Mouse (Mus musculus) forebrain, embryonic 15.5 days (tissue): ENCODE results near the gene Cyb561a3. TPM values are rescaled to one million over a fixed set of nuclear protein-coding genes. Genes with fewer than 3 reads are reported as not detected.
"Not testable (repeated sequence)": the region's sequence is repeated elsewhere in the genome, so short reads cannot be mapped to it uniquely, and the experiment has no call there.

Experiments
- ATAC-seq: fragments of 200-750 bp; cut with Nextera tagmentation; replicated peaks from 2 replicates; pipeline ENCODE4 v1.8.0; 2017; ENCODE audit warnings: mild to moderate bottlenecking, moderate TSS enrichment, moderate library complexity
- H3K27ac ChIP-seq: fragments of 300-500 bp; sonication (generic); replicated peaks from 2 replicates; pipeline ENCODE4 v1.5.1; 2015; ENCODE audit warnings: mild to moderate bottlenecking, inconsistent platforms
- H3K27me3 ChIP-seq: fragments of 300-500 bp; sonication (generic); 2 replicates; pipeline ENCODE4 v1.6.1; 2015; ENCODE audit warnings: inconsistent platforms
- H3K36me3 ChIP-seq: fragments of 300-500 bp; sonication (generic); 2 replicates; pipeline ENCODE4 v1.6.1; 2015; ENCODE audit warnings: mild to moderate bottlenecking, inconsistent platforms
- H3K4me1 ChIP-seq: fragments of 300-500 bp; sonication (generic); 2 replicates; pipeline ENCODE4 v1.6.1; 2015; ENCODE audit warnings: inconsistent platforms
- H3K4me2 ChIP-seq: fragments of 300-500 bp; sonication (generic); replicated peaks from 2 replicates; pipeline ENCODE4 v1.6.1; 2015; ENCODE audit warnings: mild to moderate bottlenecking, inconsistent platforms
- H3K4me3 ChIP-seq: fragments of 300-500 bp; sonication (generic); 2 replicates; pipeline ENCODE4 v1.5.1; 2015; ENCODE audit warnings: mild to moderate bottlenecking, inconsistent platforms
- H3K9ac ChIP-seq: fragments of 300-500 bp; sonication (generic); replicated peaks from 2 replicates; pipeline ENCODE4 v1.6.1; 2015; ENCODE audit warnings: mild to moderate bottlenecking, inconsistent platforms
- H3K9me3 ChIP-seq: fragments of 300-500 bp; sonication (generic); 2 replicates; pipeline ENCODE4 v1.6.1; 2016; ENCODE audit warnings: inconsistent platforms
- WGBS: fragments of 180-500 bp; shearing (Covaris S2); methylation state at CpG from one replicate; pipeline ENCODE4 v1.1.7; 2015; ENCODE audit warnings: mixed read lengths; 5-methylcytosine and 5-hydroxymethylcytosine counted together
- polyA plus RNA-seq: library from polyadenylated mRNA; unstranded; fragments of >200 nt; fragmentation: Nextera tagmentation; extraction: Ambion mirVana; gene quantifications from 2 replicates; pipeline ENCODE4 v1.2.1, GENCODE M21; 2015

The Cyb561a3 gene
- polyA plus RNA-seq = 18.8 and 21.3 TPM in 2 replicates

DNA sequence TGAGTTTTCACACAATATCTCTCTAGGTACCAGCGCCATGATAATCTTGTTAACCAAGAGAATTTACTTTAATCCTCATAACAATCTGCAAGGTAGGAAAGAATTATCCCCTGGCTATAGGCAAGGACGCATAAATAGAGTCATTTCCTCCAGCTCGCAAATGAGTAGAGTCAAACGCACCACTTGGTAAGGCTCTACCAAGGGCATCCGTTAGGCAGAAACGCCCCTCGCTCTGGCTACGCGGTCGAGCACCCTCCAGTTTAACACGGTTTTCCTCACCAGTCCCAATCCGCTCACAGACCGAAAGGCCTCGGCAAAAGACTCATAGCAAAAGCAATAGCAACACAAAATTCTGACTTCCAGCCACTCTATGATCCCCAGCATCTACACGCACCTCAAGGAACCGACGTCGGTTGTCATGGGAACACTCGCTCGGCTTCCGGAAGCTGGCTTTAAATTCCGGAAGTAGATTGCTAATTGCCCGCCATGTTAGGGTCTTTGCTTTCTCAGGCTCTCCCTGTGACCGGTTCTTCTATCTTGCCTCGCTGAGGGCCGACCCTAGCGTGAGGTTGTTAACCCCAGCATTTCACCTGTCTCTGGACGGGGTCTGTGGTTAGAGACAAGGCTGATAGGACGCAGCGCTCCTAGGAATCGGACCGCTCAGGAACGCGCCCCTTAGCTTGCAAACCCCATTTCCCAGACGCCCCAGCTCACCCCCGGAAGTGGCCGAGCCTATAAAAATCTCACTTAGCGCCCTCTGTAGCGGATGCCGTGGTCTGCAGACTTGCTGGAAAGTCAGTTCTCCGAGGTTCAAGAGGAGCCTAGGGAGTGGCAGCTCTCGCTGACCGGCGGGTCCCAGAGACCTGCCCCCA is at the start of gene Cyb561a3, which contains the start of gene Tmem138:
Cyb561a3 (plus strand) TSS at position 483 of the 872 bp plus-strand sequence.
Tmem138 (minus strand) TSS at position 673 of the 872 bp plus-strand sequence.
- peaks cover 28% of the 10 kb centered on the region for H3K36me3 ChIP-seq
- H3K27ac ChIP-seq = peak within 1 kb of the TSS; percentile 95
- peak within 1 kb of the TSS; percentile 69 for H3K4me3 ChIP-seq
- no peaks in the 10 kb centered on the region for H3K27me3 ChIP-seq
- WGBS = under 1% methylated on average over 44 of the region's 44 CpGs
- H3K4me1 ChIP-seq = peaks cover 24% of the 10 kb centered on the region
- peak; percentile 97 for ATAC-seq
- H3K4me2 ChIP-seq = peak within 1 kb of the TSS; percentile 83
- no peaks in the 10 kb centered on the region for H3K9me3 ChIP-seq
- H3K9ac ChIP-seq = peak within 1 kb of the TSS; percentile 77

DNA sequence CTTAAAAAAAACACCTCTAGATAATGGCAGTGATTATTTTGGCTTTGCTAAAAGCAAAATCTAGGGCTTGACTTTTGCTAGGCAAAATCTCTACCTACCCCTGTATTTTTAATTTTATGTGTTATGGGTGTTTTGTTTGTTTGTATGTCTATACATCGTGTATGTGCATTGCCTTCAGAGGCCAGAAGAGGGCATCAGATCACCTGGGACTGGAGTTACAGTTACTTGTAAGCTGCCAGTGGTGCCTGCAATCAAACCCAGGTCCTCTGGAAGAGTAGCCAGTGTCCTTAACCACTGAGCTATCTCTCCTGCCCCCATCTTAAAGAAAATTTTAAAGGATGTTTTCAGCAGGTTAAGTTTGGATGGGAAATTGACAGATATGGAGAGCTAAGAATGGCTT is 46.9 kb upstream of the Cyb561a3 start:
- Histone ChIP-seq H3K9me3 (no peaks in the 10 kb centered on the region), H3K4me2 (no peak overlapping the region), H3K9ac (no peak overlapping the region), H3K36me3 (peaks cover 52% of the 10 kb centered on the region), H3K27ac (no peak overlapping the region), H3K27me3 (no peaks in the 10 kb centered on the region), H3K4me3 (no peak overlapping the region), H3K4me1 (peaks cover 23% of the 10 kb centered on the region)
- no peak for ATAC-seq
- 93% methylated on average over 1 of the region's 1 CpGs for WGBS

DNA sequence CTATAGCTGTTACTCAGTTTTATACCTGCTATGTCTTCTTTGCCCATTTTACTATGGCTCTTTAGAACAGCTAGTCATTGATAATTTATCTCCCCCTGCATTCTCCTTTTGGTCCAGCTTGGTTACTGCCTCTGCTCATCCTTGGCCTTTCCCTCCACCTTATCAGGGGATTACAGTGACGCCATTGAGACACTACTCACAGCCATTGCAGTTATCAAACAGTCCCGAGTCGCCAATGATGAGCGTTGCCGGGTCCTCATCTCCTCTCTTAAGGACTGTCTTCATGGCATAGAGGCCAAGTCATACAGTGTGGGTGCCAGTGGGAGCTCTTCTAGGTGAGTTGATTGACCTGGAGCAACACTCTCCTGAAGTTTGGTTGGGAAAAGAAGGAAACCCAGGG is 37.5 kb upstream of the Cyb561a3 start:
- ATAC-seq = no peak
- Histone ChIP-seq H3K9ac (no peak overlapping the region), H3K4me3 (no peak overlapping the region), H3K4me2 (no peak overlapping the region), H3K27me3 (no peaks in the 10 kb centered on the region), H3K4me1 (no peaks in the 10 kb centered on the region), H3K9me3 (no peaks in the 10 kb centered on the region), H3K27ac (no peak overlapping the region), H3K36me3 (peaks cover 87% of the 10 kb centered on the region)
- 96% methylated on average over 5 of the region's 5 CpGs for WGBS

DNA sequence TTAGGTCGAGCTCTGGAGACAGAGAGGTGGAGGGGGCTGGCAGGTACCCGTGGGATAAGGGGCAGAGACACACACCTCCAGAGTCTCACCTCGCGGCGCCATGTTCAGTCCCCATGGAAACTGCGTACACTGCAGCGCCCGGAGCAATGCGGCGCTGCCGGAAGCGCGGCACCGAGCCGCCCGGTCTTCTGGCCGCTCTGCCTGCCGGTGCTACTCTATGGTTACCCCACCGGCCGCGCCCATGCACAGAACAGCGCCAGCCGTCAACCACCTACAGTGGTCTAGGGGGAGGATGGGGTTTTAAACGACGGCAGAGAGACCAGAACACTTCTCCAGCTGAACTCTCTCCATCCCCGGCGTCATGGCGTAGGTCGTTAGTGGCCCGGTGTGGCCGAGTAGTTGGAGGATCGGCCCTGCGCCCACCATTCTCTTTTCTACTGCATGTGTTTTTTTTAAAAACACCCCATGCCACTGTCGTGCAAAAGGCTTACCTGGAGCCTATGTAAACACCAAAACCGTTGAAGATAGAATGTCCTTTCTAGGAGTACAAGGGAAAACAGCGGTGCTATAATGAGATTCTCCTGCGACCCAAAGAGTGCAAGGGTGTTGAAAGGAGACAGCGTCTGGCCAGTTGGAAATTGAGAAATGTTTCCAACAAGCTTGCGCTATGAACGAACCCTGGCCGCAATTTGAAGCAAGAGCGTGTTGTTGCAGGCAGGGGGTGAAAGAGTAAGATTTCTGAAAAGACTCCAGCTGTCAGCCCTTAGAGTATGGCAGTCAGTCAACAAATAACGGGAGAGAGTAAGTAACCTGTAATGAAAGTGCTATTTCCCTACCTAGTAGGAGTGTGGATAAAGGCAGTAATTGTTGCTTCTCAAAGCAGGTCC is 21.1 kb upstream of the Cyb561a3 start, which contains the start of gene Tmem216:
Tmem216 (minus strand) TSS at position 615 of the 887 bp plus-strand sequence.
- H3K4me3 ChIP-seq = peak within 1 kb of the TSS; percentile 71

DNA sequence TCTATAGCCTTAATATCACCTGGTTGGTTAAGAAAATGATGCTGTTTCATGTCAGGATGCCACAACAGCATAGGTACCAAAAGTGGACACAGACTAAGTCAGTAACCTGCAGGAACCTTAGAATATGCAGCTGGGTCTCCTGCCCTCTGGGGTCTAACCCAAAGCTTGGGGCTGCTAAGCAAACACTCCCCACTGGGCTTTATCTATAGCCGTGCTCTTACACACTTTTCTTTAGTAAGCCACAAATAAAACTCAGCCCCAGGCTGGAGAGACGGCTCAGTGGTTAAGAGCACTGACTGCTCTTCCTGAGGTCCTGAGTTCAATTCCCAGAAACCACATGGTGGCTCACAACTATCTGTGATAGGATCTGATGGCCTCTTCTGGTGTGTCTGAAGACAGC is 20.0 kb upstream of the Cyb561a3 start:
- 61% methylated on average over 2 of the region's 2 CpGs for whole genome bisulfite sequencing
- H3K27ac ChIP-seq = no peak overlapping the region

More for the DNA sequence above, 21.1 kb upstream of the Cyb561a3 start, which contains the start of gene Tmem216:
- Histone ChIP-seq H3K9me3 (no peaks in the 10 kb centered on the region), H3K27ac (peak within 1 kb of the TSS; percentile 84), H3K27me3 (no peaks in the 10 kb centered on the region), H3K4me2 (peak within 1 kb of the TSS; percentile 83), H3K36me3 (peaks cover 13% of the 10 kb centered on the region), H3K9ac (peak within 1 kb of the TSS; percentile 69), H3K4me1 (peaks cover 21% of the 10 kb centered on the region)
- ATAC-seq = peak; percentile 99
- WGBS = under 1% methylated on average over 43 of the region's 43 CpGs

DNA sequence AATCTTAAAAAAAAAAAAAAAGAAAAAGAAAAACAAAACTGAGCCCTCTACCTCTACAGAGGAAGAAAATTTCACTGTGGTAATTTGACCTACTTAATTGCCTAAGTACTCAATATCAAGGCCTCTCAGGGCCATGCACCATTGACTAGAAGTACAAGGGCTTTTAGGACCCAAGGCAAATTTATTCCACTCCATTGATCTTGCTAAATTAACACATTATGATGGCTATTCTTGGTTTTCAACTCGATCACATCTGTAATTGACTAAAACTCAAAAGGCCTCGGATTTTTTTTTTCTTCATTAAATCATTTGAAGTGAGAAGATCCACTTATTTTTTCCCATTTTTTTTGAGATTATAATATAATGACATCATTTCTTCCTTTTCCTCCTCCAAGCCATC is 19.5 kb upstream of the Cyb561a3 start:
- H3K36me3 ChIP-seq = no peaks in the 10 kb centered on the region
- H3K27ac ChIP-seq = no peak overlapping the region
- no peaks in the 10 kb centered on the region for H3K9me3 ChIP-seq
- H3K4me3 ChIP-seq = no peak overlapping the region
- H3K4me1 ChIP-seq = peaks cover 21% of the 10 kb centered on the region
- no peaks in the 10 kb centered on the region for H3K27me3 ChIP-seq
- WGBS = 65% methylated on average over 2 of the region's 2 CpGs
- no peak overlapping the region for H3K4me2 ChIP-seq
- ATAC-seq = no peak
- no peak overlapping the region for H3K9ac ChIP-seq

More for the DNA sequence above, 20.0 kb upstream of the Cyb561a3 start:
- Histone ChIP-seq H3K9me3 (no peaks in the 10 kb centered on the region), H3K4me1 (peaks cover 21% of the 10 kb centered on the region), H3K4me3 (no peak overlapping the region), H3K9ac (no peak overlapping the region), H3K27me3 (no peaks in the 10 kb centered on the region), H3K4me2 (no peak overlapping the region), H3K36me3 (peaks cover 2% of the 10 kb centered on the region)
- ATAC-seq = no peak

DNA sequence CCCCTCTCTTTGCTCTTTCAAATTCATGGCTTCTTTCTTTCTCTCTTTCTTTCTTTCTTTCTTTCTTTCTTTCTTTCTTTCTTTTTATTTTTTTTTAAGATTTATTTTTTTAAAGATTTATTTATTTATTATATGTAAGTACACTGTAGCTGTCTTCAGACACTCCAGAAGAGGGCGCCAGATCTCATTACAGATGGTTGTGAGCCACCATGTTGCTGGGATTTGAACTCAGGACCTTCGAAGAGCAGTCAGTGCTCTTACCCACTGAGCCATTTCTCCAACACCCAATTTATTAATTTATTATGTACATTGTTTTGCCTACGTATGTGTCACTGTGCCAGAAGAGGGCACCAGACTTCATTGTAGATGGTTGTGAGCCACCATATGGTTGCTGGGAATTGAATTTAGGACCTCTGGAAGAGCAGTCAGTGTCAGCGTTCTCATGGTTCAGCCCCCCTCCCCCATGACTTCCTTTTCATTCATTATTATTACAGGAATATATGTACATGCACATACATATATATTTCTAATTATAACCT is 19.1 kb upstream of the Cyb561a3 start:
- 74% methylated on average over 4 of the region's 4 CpGs for WGBS
- H3K9ac ChIP-seq, H3K36me3 ChIP-seq, H3K4me2 ChIP-seq, H3K27ac ChIP-seq, H3K27me3 ChIP-seq, ATAC-seq, H3K4me3 ChIP-seq, H3K9me3 ChIP-seq: not testable (repeated sequence)
- peaks cover 21% of the 10 kb centered on the region for H3K4me1 ChIP-seq

DNA sequence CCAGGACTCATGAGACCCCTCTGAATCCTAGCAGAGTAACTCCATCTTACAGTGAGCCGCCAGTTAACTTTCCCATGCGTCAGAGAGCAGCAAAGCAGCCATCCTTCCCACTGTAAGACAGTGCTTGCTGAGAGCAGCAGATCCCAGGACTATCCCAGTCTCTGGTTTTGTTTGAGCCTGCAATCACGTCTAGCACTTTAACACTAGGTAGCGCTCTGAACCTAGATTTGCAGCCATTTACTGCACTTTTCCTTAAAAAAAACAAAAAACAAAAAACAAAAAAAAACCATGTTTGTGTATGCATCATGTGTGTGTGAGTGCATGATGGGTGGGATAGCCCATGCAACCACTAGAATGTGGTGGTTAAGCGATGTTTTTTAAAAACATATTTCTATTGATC is 16.9 kb upstream of the Cyb561a3 start:
- no peak for ATAC-seq
- H3K27me3 ChIP-seq = no peaks in the 10 kb centered on the region
- no peak overlapping the region for H3K27ac ChIP-seq
- WGBS = 37% methylated on average over 5 of the region's 5 CpGs
- H3K9me3 ChIP-seq = no peaks in the 10 kb centered on the region
- peaks cover 9% of the 10 kb centered on the region for H3K4me1 ChIP-seq
- no peak overlapping the region for H3K9ac ChIP-seq
- no peak overlapping the region for H3K4me2 ChIP-seq
- no peaks in the 10 kb centered on the region for H3K36me3 ChIP-seq
- no peak overlapping the region for H3K4me3 ChIP-seq

DNA sequence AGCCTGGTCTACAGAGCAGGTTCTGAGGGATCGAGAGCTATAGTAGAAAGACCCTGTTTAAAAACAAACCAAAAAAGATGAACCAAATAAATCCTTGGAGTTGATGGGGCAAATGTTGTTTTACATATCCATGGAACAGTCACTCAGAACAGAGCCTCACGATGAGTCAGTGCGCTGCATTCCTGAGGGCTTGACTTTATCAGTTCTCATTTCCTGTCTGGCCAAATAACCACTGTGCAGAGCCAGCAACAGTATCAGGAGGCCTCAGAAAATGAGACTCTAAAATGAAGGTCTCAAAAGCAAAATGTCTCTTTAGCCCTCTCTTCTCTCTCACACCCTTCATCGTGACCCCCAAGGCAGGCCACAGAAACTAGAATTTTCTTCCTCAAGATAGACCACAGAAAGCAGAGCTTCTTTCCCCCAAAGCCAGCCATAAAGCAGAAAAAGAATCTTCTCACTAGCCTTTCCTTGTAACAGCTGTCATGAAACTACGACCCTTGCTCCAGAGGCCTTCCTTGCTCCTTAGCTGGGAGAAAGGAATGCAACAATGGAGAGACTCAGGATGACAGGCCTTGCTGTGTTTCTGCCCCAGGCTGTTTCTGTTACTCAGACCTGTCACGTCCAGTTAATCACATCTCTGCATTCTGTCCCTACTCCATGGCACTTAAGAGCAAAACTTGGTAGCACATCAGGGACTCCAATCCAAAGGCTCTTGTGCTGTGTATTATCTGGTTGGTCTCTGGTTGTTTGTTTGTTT is 15.2 kb upstream of the Cyb561a3 start:
- Histone ChIP-seq H3K27ac (no peak overlapping the region), H3K4me1 (no peaks in the 10 kb centered on the region), H3K9me3 (no peaks in the 10 kb centered on the region), H3K36me3 (no peaks in the 10 kb centered on the region), H3K9ac (no peak overlapping the region), H3K4me3 (no peak overlapping the region), H3K4me2 (no peak overlapping the region), H3K27me3 (no peaks in the 10 kb centered on the region)
- WGBS = 73% methylated on average over 6 of the region's 6 CpGs
- no peak for ATAC-seq

DNA sequence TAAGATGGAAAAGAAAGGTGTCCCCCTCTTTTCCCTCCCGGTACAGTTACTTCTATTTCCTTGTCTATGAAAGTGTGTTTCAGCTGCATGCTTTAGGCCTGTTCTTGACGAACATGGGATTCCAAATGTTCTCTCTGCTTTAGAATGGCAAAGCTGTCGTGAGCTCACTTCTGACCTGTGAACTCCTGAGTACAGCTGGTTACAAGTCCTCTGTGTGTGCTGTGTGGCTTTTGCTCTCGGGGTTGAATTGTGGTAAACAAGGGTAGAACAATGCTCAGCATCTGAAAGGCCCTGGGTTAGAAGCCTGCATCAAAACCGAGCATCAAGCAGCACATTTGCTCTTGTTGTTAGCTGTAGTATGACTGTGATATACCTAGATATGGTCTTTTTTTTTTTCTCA is 14.6 kb upstream of the Cyb561a3 start:
- H3K4me3 ChIP-seq = no peak overlapping the region
- no peak for ATAC-seq
- no peaks in the 10 kb centered on the region for H3K36me3 ChIP-seq
- no peaks in the 10 kb centered on the region for H3K27me3 ChIP-seq
- no peak overlapping the region for H3K27ac ChIP-seq
- WGBS = 58% methylated on average over 5 of the region's 5 CpGs
- no peaks in the 10 kb centered on the region for H3K9me3 ChIP-seq
- H3K9ac ChIP-seq = no peak overlapping the region
- H3K4me1 ChIP-seq = no peaks in the 10 kb centered on the region
- H3K4me2 ChIP-seq = no peak overlapping the region

DNA sequence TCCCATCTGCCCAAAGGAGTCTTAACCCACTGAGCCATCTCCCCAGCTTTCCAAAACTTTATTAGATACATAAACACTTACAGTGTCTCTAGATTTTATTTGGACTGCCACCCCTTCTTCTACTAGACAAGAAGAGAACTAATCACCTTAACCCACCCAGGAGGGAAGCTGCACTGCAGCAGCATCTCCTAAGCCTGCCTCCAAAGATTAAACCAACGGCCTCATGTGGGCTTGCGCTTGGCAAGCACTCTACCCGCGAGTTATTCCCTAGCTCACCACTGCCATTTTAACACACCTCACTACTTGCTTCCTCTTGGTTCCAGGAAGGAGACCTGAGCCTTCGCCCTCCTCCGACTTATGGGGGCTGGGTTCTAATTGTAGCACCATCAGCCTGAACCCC is 12.7 kb upstream of the Cyb561a3 start:
- Histone ChIP-seq H3K9me3 (no peaks in the 10 kb centered on the region), H3K4me1 (no peaks in the 10 kb centered on the region), H3K4me3 (no peak overlapping the region), H3K27ac (no peak overlapping the region), H3K27me3 (no peaks in the 10 kb centered on the region), H3K4me2 (no peak overlapping the region), H3K36me3 (no peaks in the 10 kb centered on the region), H3K9ac (no peak overlapping the region)
- 90% methylated on average over 6 of the region's 6 CpGs for WGBS
- ATAC-seq = no peak
